16 mouse cellular contexts compared by ENCODE assay signal in genomic region chr2:91696225-91696590, GRCm38 (mm10). TPM values are rescaled to one million over a fixed set of nuclear protein-coding genes. Genes with fewer than 3 reads are reported as not detected.
DNase-seq lines count a peak whose midpoint lies in the region; ATAC-seq and TF ChIP-seq lines count a peak whose summit lies in the region.
"Had no signal": no experiment of that assay in that cellular context is flagged by ENCODE, and none has a peak within 500 bp of the region (broad histone marks: within the 10 kb centered on the region; RNA-seq: fewer than 3 reads in every experiment).

No protein-coding gene starts in this region.

- H3K79me2 ChIP-seq in heart, adult 2 months (replicated peaks; ENCODE audit: control insufficient read depth, insufficient read depth, low read length), result peaks cover 1% of the 10 kb centered on the region; the same call in 1 of the 2 replicates

- H3K27me3 ChIP-seq in heart, adult 2 months (ENCODE audit: control insufficient read depth, insufficient read depth, low read length), result no peaks in the 10 kb centered on the region
- H3K27me3 ChIP-seq in lung, postnatal 0 days (replicated peaks; ENCODE audit: insufficient read depth, low read length), result no peaks in the 10 kb centered on the region
- no peaks in the 10 kb centered on the region for H3K27me3 ChIP-seq in intestine, postnatal 0 days (replicated peaks; ENCODE audit: control insufficient read depth, insufficient read depth, low read length)
- H3K27me3 ChIP-seq: hindbrain, embryonic 12.5 days; liver, embryonic 15.5 days; Patski had no signal

- H3K36me3 ChIP-seq in heart, adult 2 months (ENCODE audit: control insufficient read depth, insufficient read depth, low read length), result peaks cover 18% of the 10 kb centered on the region
- H3K36me3 ChIP-seq in lung, postnatal 0 days (ENCODE audit: insufficient read depth, low read length), result 0 out of 2 replicates have a peak, but pooled peaks cover 4% of the 10 kb centered on the region
- H3K36me3 ChIP-seq in intestine, postnatal 0 days (ENCODE audit: control insufficient read depth, insufficient read depth), result peaks cover 28% of the 10 kb centered on the region

- no peak overlapping the region for H3K9ac ChIP-seq in heart, adult 2 months (ENCODE audit: low read depth, low read length)
- H3K9ac ChIP-seq in lung, postnatal 0 days (replicated peaks; ENCODE audit: low read depth), result no peak overlapping the region
- H3K9ac ChIP-seq in intestine, postnatal 0 days (ENCODE audit: low read depth, low read length), result no peak overlapping the region
- H3K9ac ChIP-seq: hindbrain, embryonic 12.5 days; liver, embryonic 15.5 days had no signal

- DNase-seq in heart, adult 2 months, result no peak
- DNase-seq in heart, postnatal 36 days, result no peak
- DNase-seq in lung, postnatal 0 days (ENCODE audit: low spot score), result peak; percentile 93
- no peak for DNase-seq in lung, postnatal 14 days
- no peak for DNase-seq in left cerebral cortex, postnatal 36 days (ENCODE audit: low spot score in 2 of 2)
- no peak for DNase-seq in ovary, adult 18-20 months (ENCODE audit: low spot score)
- no peak for DNase-seq in spleen, postnatal 10 days (ENCODE audit: low spot score in 2 of 2)
- DNase-seq: adrenal gland, postnatal 14 days; cerebellum, adult 11-12 months; kidney, adult 2 months; right cerebral cortex, postnatal 14 days had no signal

- no peak for TF ChIP-seq CTCF in heart, adult 2 months (IDR thresholded peaks at IDR 0.05)
- TF ChIP-seq CTCF in lung, postnatal 0 days (IDR thresholded peaks at IDR 0.05), result no peak
- TF ChIP-seq CTCF in intestine, postnatal 0 days (IDR thresholded peaks at IDR 0.05; ENCODE audit: low read depth), result no peak

- H3K4me1 ChIP-seq in heart, adult 2 months (ENCODE audit: control insufficient read depth, insufficient read depth, low read length), result peaks cover 4% of the 10 kb centered on the region
- no peaks in the 10 kb centered on the region for H3K4me1 ChIP-seq in lung, postnatal 0 days (ENCODE audit: insufficient read depth, low read depth, low read length)
- H3K4me1 ChIP-seq in intestine, postnatal 0 days (replicated peaks; ENCODE audit: control insufficient read depth, insufficient read depth, low read length), result peaks cover 5% of the 10 kb centered on the region; the same call in 1 of the 2 replicates
- H3K4me1 ChIP-seq: hindbrain, embryonic 12.5 days; liver, embryonic 15.5 days had no signal

- WGBS in heart, adult 2 months, result 49% methylated on average over 1 of the region's 1 CpGs
- 32% methylated on average over 1 of the region's 1 CpGs for WGBS in lung, postnatal 0 days
- 38% methylated on average over 1 of the region's 1 CpGs for WGBS in intestine, postnatal 0 days

- no peak overlapping the region for H3K4me2 ChIP-seq in lung, postnatal 0 days (replicated peaks; ENCODE audit: low read depth, low read length)
- H3K4me2 ChIP-seq in intestine, postnatal 0 days (replicated peaks; ENCODE audit: low read depth), result no peak overlapping the region
- H3K4me2 ChIP-seq: hindbrain, embryonic 12.5 days; liver, embryonic 15.5 days had no signal

- no peaks in the 10 kb centered on the region for H3K9me3 ChIP-seq in lung, postnatal 0 days (ENCODE audit: low read length)
- no peaks in the 10 kb centered on the region for H3K9me3 ChIP-seq in intestine, postnatal 0 days (ENCODE audit: control insufficient read depth)
- H3K9me3 ChIP-seq: hindbrain, embryonic 12.5 days; liver, embryonic 15.5 days had no signal

- ATAC-seq in lung, postnatal 0 days, result peak; percentile 95
- peak; percentile 86 for ATAC-seq in intestine, postnatal 0 days
- ATAC-seq: midbrain, embryonic 16.5 days; Patski had no signal

- TF ChIP-seq EP300 in heart, adult 2 months (IDR thresholded peaks at IDR 0.05; ENCODE audit: insufficient read depth, low read depth, low read length), result no peak
- peak; percentile 93 for TF ChIP-seq EP300 in lung, postnatal 0 days (IDR thresholded peaks at IDR 0.05)

- H3K27ac ChIP-seq in heart, adult 2 months, result peak overlapping the region; percentile 56
- H3K27ac ChIP-seq in lung, postnatal 0 days (ENCODE audit: low read length), result peak overlapping the region; percentile 65; the same call in 1 of the 2 replicates
- no peak overlapping the region for H3K27ac ChIP-seq in intestine, postnatal 0 days (ENCODE audit: low read depth, low read length)
- H3K27ac ChIP-seq: hindbrain, embryonic 12.5 days; liver, embryonic 15.5 days had no signal

- H3K4me3 ChIP-seq in heart, adult 2 months, result no peak overlapping the region
- no peak overlapping the region for H3K4me3 ChIP-seq in lung, postnatal 0 days (ENCODE audit: low read depth, low read length)
- H3K4me3 ChIP-seq in intestine, postnatal 0 days (ENCODE audit: low read depth, low read length), result no peak overlapping the region
- H3K4me3 ChIP-seq: hindbrain, embryonic 12.5 days; liver, embryonic 15.5 days had no signal

- no peak for TF ChIP-seq POLR2A in heart, adult 2 months (IDR thresholded peaks at IDR 0.05; ENCODE audit: insufficient read depth, low read depth, low read length)

- intact Hi-C loops in heart, adult 2 months (cut with DNase I), result no loop called here
- intact Hi-C loops in heart, postnatal 36 days (cut with DNase I), result no loop called here
- intact Hi-C loops in left cerebral cortex, postnatal 36 days (cut with DNase I), result no loop called here

RNA-seq across cellular contexts. Expression of gene Atg13, which starts 14.2 kb away (rescaled TPM):
- total RNA-seq in heart, adult 2 months (2021), result 10 to 100 TPM; 43.1 to 54.1 TPM
- polyA plus RNA-seq in heart, adult 2 months (2012; rRNA removed), result 66.4 and 87.7 TPM in 2 replicates
- total RNA-seq in heart, postnatal 36 days (2021), result 10 to 100 TPM; 49.4 to 54.1 TPM
- 23.1 and 26.2 TPM in 2 replicates for polyA plus RNA-seq in lung, postnatal 0 days (2015; fragmentation: Nextera tagmentation; extraction: Ambion mirVana)
- 15.8 and 19.4 TPM in 2 replicates for polyA plus RNA-seq in intestine, postnatal 0 days (2015; fragmentation: Nextera tagmentation; extraction: Ambion mirVana)
- total RNA-seq in left cerebral cortex, postnatal 36 days (2021), result 10 to 100 TPM; 87.6 to 88.1 TPM

RNA-seq across cellular contexts. Expression of gene Harbi1, which starts 14.4 kb away (rescaled TPM):
- total RNA-seq in heart, adult 2 months (2021), result 1 to 10 TPM; 7.1 to 8.5 TPM
- polyA plus RNA-seq in heart, adult 2 months (2012; rRNA removed), result 3.2 and 3.9 TPM in 2 replicates
- 1 to 10 TPM; 7.3 to 7.6 TPM for total RNA-seq in heart, postnatal 36 days (2021)
- polyA plus RNA-seq in lung, postnatal 0 days (2015; fragmentation: Nextera tagmentation; extraction: Ambion mirVana), result 11.5 and 12.2 TPM in 2 replicates
- 7.3 and 7.7 TPM in 2 replicates for polyA plus RNA-seq in intestine, postnatal 0 days (2015; fragmentation: Nextera tagmentation; extraction: Ambion mirVana)
- total RNA-seq in left cerebral cortex, postnatal 36 days (2021), result 1 to 10 TPM; 6.7 to 7.4 TPM

RNA-seq across cellular contexts. Expression of gene Ambra1, which starts 33.7 kb away (rescaled TPM):
- 10 to 100 TPM; 14.7 to 15.3 TPM for total RNA-seq in heart, adult 2 months (2021)
- 12.7 and 15.4 TPM in 2 replicates for polyA plus RNA-seq in heart, adult 2 months (2012; rRNA removed)
- 10 to 100 TPM; 14.2 to 18.0 TPM for total RNA-seq in heart, postnatal 36 days (2021)
- polyA plus RNA-seq in lung, postnatal 0 days (2015; fragmentation: Nextera tagmentation; extraction: Ambion mirVana), result 7.1 and 7.3 TPM in 2 replicates
- polyA plus RNA-seq in intestine, postnatal 0 days (2015; fragmentation: Nextera tagmentation; extraction: Ambion mirVana), result 5.5 and 6.1 TPM in 2 replicates
- total RNA-seq in left cerebral cortex, postnatal 36 days (2021), result 10 to 100 TPM; 52.6 to 55.5 TPM

RNA-seq across cellular contexts. Expression of gene Arhgap1, which starts 46.5 kb away (rescaled TPM):
- 10 to 100 TPM; 18.6 to 20.7 TPM for total RNA-seq in heart, adult 2 months (2021)
- polyA plus RNA-seq in heart, adult 2 months (2012; rRNA removed), result 39.0 and 39.7 TPM in 2 replicates
- total RNA-seq in heart, postnatal 36 days (2021), result 10 to 100 TPM; 23.6 to 27.3 TPM
- 151 and 163 TPM in 2 replicates for polyA plus RNA-seq in lung, postnatal 0 days (2015; fragmentation: Nextera tagmentation; extraction: Ambion mirVana)
- polyA plus RNA-seq in intestine, postnatal 0 days (2015; fragmentation: Nextera tagmentation; extraction: Ambion mirVana), result 92.3 and 94.0 TPM in 2 replicates
- 10 to 100 TPM; 69.2 to 75.7 TPM for total RNA-seq in left cerebral cortex, postnatal 36 days (2021)

RNA-seq across cellular contexts. Expression of gene Zfp408, which starts 46.6 kb away (rescaled TPM):
- total RNA-seq in heart, adult 2 months (2021), result 1 to 10 TPM; 4.0 to 4.2 TPM
- polyA plus RNA-seq in heart, adult 2 months (2012; rRNA removed), result 5.3 and 6.2 TPM in 2 replicates
- total RNA-seq in heart, postnatal 36 days (2021), result 1 to 10 TPM; 3.5 to 4.2 TPM
- 4.7 and 5.2 TPM in 2 replicates for polyA plus RNA-seq in lung, postnatal 0 days (2015; fragmentation: Nextera tagmentation; extraction: Ambion mirVana)
- 2.6 and 3.3 TPM in 2 replicates for polyA plus RNA-seq in intestine, postnatal 0 days (2015; fragmentation: Nextera tagmentation; extraction: Ambion mirVana)
- 10 to 100 TPM in 1 of 2 experiments, 1 to 10 TPM in 1; 9.6 to 14.6 TPM for total RNA-seq in left cerebral cortex, postnatal 36 days (2021)
